Mouse (Mus musculus): ENCODE results near the gene Tuba4a.
"Not testable (repeated sequence)": the region's sequence is repeated elsewhere in the genome, so short reads cannot be mapped to it uniquely, and the experiment has no call there.

Gene Tuba4a

DNA sequence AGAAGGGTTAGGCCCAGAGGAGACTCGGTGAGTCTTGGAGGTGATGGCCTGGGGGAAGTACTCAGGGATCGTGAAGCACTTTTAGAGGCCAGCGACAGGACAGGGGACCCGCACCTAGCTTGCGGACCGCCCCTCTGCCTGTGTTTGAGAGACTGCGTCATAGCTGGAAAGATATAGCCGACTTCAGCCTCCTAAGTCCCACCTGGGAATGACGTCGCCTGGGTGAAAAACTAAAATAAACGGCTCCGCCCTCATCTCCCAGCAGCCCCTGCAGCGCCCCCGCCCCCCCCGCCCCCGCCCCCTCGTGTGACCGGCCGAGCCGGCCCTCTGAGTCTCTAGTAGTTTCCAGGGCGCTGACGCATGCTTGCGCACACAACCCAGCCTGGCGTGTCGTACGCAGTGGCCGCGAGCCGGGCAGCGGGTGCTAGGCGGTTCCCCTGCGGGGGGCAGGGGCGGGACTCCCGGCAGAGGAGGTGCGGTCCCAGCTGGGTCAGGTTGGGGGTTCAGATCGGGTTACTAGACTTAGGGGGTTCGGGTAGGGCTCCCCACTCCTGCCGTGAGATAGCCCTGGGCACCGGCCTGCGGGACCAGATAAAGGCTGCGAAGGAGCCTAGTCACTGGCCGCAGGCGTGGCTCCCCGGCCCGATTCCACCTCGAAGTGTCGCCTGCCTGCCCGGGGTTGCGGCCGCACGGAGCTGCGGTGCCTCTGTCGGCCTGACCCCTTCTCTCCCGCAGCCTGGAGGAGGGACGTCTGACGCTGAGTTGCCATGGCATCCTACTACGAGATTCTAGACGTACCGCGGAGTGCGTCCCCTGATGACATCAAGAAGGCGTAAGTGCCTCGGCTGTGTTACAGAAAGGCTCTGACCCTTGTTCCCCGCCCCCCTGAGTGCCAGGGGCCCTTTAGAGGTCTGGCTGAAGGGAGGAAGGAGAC is 16.7 kb upstream of the Tuba4a start, which contains the start of gene Dnajb2:
Gene Dnajb2 (plus strand): TSS at position 290 of the 934 bp plus-strand sequence.
- peak; percentile 69 for DNase-seq (ENCODE audit: low spot score)

DNA sequence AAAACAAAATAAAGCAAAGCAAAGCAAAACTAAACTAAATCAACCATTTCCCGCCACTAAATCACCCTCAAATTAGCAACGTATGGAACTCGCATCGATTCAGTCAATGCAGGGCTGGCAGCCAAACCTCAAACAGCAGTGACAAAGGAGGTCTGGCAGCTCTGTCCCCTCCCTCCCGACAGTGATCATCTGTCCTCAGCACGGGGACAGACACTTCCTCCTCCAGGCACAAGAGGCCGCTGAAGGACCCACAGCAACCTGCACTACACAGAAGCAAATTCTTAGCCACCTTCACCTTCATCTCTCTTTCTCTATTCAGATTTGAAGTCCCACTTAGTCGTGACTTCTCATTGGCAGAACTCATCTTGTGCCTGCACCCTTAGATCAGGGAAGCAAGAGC is 14.9 kb upstream of the Tuba4a start:
- peak; percentile 25 for DNase-seq (ENCODE audit: low spot score)

DNA sequence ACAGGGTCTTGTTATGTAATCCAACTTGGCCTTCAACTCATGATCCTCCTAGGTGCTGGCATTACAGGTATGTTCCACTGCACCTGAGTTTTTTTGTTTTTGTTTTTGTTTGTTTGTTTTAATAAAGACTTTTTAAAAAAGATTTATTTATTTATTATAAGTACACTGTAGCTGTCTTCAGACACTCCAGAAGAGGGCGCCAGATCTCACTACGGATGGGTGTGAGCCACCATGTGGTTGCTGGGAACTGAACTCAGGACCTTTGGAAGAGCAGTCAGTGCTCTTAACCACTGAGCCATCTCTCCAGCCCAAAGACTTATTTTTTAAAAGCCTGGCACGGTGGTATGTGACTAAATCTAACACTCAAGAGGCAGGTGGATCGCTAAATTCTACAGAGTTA is 12.8 kb upstream of the Tuba4a start:
- not testable (repeated sequence) for DNase-seq (ENCODE audit: low spot score)

DNA sequence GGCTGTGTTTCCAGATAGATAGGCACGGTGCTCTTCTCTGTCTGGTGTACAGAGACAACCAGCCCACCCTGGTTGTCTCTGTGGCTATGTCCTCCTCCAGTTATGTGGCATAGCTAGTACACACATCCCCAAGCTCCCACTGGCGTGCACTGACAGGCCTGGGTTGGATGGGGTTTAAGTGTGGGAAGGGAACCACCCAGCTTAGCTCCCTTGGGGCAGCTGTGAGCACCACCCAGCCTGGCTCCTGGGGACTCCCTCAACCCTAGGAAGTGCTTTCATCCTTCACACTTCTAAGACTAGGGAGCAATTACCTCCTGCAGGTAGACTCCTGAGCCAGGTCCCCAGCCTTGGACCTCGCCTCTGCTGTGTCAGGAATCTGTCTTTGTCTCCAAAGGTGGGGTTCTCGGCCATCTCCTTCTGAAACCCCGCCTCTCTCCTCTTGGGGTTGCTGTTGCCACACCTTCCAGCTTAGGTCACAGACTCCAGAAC is 12.0 kb upstream of the Tuba4a start, which contains the start of gene A630095N17Rik:
Gene A630095N17Rik (minus strand): TSS at position 439 of the 489 bp plus-strand sequence.
- DNase-seq (ENCODE audit: low spot score): no peak

DNA sequence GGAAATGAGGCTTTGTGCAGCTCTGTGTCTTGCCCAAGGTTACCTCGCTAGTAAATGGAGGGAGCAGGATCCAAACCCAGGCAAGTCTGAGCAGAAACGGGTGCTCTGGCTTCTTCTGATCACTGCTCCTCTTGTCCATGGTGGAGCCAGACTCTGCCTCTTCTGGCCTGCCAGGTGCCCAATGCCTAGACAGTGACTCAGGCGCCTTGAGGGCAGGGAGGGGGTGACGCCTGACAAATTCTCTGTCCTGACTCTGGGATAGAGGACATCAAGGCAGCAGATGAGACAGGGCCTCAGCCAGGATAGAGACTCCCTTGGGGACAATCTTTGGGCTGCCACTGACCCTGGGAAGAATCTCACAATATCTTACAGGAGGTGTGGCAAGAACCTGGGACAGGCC is 11.6 kb upstream of the Tuba4a start:
- no peak for DNase-seq (ENCODE audit: low spot score)

DNA sequence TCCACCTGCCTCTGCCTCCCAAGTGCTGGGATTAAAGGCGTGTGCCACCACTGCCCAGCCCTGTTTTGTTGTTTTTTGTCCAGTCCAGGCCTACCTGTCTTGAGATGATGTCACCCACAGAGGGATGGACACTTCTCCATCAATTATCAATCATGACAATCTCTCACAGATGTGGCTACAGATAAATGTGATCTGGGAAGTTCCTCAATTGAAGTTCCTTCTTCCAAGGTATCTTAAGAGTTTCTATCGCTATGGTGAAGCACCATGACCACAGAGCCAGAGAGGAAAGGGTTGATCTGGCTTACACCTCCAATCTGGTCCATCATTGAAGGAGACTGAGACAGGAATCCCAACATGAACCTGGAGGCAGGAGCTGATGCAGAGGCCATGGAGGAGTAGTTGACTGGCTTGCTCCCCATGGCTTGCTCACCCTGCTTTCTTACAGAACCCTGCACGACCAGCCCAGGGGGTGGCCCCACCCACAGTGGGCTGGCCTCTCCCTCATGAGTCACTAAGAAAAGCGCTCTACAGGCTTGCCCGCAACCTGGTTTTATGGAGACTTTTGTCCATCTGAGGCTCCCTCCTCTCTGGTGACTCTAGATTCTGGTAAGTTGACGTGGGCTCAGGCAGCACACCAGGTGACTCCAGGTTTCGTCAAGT is 10.8 kb upstream of the Tuba4a start:
- no peak for DNase-seq (ENCODE audit: low spot score)

DNA sequence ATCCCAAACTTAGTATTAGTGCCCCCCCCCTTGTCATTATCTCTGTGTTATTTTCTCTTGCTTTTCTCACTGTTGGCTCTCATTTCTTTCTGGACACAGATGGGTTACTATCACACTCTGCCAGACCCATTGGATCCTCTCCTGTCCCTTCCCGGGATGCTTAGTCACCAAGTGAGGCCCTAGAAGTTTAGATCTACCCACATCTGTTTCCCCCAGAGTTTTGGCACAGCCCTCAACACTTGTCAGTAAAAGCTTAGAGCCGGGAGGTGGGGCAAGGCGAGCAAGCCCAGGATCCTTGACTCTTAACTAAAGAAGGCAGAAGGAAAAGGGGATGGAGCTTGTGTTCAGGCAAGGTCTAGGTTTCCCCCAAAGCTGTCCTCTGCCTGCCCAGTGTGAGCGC is 9.5 kb upstream of the Tuba4a start:
- DNase-seq (ENCODE audit: low spot score): no peak

DNA sequence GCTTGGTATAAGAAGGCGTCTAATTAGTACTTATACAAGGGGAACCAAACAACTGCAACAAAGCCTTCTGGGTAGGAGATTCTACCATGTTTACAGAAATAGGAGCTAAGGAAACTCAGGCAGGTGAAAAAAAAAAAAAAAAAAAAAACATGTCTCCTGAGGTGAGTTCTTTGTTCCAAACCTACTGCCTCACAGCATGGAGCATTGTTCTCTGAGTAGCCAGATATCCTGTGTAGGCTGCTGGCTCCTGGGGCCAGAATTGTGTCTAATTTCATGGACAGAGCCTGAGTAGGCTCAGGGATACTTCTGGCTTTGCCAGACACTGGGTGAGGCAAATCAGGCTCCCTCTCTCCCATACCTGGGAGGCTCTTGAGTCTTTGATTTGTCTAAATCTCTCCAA is 8.0 kb upstream of the Tuba4a start:
- no peak for DNase-seq (ENCODE audit: low spot score)

DNA sequence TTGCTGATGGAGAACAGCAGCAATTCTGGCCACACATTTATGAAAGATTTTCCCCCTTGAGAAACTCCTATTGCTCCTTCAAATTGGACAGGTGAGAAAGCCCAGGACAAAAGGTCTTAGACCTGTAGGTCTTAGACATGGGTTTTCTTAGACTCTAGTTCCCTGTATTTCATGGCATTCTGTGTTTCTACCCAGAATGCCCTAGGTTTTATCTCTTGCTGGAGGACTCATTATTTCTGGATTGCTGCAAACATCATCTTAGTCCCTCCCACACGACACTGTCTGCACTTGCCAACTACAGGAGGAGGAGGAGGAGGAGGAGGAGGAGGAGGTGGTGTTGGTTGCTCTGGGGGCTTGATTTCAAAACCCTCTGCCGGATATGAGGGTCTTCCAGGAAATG is 6.5 kb upstream of the Tuba4a start:
- DNase-seq (ENCODE audit: low spot score): no peak

DNA sequence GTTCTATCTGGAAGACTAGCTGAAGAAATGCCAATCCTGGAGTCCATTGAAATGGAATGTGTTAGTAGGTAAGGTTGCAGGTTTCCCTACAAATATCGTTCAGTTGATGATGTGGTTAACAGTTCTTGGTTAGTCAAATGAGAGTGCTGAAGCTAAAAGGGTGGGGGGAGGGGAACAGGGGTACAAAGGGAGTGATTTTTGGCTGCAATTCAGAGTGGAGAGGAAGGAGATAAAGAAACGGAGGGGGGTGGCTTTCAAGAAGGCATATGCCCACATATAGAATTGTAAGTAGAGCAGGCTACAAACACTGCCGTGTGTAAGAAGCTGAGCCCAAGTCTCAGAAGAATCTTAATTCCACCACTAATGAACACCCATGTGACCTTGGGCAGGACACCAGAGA is 5.8 kb upstream of the Tuba4a start:
- no peak for DNase-seq (ENCODE audit: low spot score)

DNA sequence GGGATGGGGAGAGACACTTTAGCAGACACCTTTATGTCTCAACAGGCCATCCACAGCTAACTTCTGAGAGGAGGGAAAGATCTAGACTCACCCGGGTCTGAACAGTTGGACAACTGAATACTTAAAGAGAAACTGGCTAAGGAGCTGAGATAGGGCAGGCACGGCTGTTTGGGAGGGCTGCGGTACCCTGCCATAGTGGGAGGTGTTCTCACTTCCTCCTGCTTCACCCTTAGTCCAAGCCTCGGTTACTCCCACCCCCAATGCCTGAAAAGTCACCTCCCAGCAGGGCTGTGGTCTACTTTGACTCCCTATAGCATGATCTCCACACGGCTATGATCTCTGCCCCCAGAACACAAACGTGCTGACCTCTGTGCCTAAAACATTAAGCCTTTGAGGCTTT is 3.9 kb upstream of the Tuba4a start:
- DNase-seq (ENCODE audit: low spot score): no peak

DNA sequence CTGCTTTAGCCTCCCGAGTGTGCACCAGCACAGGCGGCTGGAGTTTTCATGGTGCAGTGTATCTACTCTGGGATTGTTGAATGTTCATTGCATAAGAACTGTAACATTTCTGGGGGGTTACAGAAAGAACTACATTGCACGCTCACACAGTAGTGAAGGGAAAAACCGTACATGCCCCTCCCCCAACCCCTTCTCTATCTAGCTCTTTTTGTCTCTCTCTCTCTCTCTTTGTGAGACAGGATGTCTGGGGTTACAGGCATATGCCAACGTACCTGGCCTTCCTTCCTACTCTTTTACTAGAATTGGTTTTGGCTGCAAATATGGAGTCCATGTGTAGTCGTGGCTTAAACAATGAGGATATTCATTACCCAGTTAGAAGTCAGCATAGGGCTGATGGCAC is 3.3 kb upstream of the Tuba4a start:
- DNase-seq (ENCODE audit: low spot score): no peak

DNA sequence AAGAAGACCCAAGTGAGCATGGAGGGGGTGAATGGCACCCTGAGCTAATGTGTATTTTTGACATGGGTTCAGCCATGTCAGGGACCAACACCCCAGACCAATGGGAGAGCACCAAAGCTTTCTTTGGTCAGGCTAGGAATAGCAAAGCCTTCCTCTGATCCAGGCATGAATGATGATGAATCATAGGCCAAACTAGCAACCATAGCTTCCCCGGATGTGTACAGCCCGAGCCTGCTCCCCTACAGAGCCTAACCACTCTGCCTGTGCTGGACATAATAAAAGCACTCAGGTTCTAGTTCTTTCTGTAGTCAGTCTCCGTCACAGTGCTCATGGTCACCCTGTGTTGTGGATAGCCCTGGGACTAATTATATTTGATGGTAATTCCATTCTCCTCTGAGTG is 1.9 kb upstream of the Tuba4a start:
- DNase-seq (ENCODE audit: low spot score): no peak

DNA sequence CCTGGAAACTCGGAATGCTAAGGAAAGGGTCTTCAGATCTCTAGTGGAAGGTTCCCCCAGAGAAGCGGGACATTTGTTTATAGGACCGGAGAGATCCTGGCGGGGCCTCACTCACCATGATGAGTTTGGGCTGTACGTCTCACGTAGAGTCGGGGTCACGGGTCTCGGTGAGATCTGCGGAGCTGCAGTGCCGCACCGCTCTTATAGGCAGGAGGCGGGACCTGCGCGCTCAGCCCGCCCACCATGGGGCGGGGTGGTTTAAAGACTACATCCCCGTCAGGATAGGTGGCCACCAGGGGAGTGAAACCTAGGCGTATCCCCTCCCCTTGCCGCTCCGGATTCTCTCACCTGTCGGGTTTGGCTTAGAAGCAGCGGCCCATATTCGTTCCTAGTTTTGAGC is 587 bp downstream of the Tuba4a start:
- peak; percentile 67 for DNase-seq (ENCODE audit: low spot score)

DNA sequence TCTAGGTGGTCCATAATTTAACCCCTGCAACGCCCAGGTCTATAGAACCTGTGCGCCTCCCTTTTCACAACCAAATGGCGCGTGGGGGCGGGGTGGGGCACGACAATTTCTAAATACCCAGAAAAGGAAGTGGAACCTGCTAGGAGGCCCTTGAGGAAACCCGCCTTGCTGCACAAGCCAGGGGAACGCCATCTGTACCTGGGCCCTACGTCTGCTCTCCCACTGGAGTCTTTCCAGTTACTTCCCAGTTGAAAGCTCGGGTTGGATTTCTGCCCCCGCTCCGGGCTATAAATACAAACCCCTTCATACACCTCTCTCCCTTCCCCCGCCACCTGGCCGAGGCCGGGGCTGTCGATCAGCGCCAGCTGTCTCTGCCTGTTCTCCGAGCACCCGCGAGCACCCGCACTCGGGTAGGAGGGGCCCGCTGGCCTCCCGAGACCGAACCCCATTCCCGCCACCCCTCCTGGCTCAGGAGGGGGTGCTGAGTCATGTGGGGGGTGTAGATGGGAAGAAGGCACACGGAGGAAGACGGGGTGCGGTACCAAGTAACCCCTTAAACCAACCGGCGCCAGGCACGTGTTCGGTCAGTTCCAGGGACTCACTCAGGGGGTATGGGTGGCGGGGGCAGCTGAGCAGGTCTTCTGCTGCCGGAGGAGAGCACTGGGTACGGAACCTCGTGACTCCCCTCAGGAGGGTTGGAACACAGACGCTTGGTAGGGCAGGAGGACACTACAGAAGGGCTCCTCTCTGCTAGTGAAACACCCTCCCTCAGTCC is 1.3 kb downstream of the Tuba4a start:
- DNase-seq (ENCODE audit: low spot score): peak; percentile 12

DNA sequence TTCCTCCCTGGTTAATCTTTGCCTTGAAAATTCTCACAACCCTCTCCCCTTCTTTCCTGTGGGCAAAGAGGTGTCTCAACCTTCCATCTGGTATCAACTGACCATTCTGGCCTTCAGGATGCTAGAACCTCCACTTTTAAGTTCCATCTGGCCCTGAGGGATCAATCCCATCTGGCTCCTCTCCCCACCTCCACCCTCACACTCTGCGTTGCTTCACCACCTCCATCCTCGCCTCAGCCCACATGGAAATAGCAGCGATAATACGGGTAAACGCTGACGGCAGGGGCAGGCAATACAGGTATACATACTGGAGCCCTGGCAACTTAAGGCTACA is 1.8 kb downstream of the Tuba4a start:
- no peak for DNase-seq (ENCODE audit: low spot score)

DNA sequence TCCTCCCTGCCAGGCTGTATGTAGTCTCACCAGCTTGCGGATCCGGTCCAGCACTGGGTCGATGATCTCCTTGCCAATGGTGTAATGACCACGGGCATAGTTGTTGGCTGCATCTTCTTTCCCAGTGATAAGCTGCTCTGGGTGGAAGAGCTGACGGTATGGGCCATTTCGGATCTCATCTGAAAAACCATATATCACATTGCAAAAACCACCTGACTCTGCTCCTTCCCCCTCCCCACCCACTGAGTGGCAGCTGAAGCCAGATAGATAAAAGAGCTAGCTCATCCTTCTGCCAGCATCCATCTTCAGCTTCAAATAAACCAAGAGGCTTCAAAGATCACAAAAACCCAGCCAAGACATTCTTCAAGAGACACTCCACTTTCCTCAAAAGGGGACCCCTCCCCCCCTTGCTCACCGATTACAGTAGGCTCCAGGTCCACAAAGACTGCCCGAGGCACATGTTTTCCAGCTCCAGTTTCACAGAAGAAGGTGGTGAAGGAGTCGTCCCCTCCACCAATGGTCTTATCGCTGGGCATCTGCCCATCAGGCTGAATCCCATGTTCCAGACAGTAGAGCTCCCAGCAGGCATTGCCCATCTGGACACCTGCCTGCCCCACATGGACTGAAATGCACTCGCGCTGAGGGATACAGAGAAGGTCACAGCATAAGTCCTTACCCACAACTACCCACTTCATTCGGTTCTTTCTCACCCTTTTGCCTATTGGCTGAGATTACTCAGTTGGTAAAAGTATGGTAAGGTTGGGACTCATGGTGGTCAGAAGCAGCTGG is 2.7 kb downstream of the Tuba4a start:
- no peak for DNase-seq (ENCODE audit: low spot score)

DNA sequence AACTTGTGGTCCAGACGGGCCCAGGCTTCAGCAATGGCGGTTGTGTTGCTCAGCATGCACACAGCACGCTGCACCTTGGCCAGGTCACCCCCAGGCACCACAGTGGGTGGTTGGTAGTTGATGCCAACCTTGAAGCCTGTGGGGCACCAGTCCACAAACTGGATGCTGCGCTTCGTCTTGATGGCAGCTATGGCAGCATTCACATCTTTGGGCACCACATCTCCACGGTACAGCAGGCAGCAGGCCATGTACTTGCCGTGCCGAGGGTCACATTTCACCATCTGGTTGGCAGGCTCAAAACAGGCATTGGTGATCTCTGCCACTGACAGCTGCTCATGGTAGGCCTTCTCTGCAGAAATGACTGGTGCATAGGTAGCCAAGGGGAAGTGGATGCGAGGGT is 3.9 kb downstream of the Tuba4a start:
- DNase-seq (ENCODE audit: low spot score): no peak

DNA sequence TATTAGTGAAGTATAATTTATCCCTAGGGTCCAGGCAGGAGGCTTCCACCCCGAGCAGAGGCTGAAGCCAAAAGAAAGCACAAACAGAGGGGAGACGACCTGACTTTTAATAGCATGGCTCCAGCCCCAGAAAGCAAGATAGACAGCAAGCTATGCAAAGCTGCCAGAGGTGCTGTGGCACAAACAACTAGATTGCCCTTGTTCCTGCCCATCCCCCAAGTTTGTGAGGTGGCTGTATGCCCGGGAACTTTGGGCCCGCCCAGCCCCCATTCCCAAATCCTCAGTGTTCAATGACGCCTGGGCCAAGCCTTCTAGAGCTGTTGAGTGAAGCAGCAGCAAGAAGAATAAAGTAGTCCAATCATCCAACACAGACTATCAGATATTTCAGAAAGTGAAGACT is 4.8 kb downstream of the Tuba4a start:
- DNase-seq (ENCODE audit: low spot score): no peak

DNA sequence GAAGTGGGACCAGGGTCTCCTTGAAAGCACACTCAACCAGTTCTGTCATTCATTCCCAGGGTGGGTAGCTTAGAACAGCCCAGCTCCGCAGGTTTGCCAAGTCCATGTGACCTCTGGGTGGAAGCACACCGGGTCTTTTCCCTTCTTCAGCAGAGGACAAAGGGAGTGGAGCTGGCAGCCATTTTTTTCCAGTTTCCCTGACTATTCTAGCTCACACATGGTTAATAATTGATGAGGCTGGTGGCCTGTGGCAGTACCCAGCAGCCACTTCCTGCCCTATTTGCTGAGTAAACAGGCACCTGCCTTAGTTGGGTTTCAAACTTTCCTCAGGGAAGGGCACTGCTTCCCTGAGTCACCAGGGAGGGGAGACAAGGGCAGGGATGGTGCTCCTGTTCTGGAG is 5.2 kb downstream of the Tuba4a start:
- no peak for DNase-seq (ENCODE audit: low spot score)

DNA sequence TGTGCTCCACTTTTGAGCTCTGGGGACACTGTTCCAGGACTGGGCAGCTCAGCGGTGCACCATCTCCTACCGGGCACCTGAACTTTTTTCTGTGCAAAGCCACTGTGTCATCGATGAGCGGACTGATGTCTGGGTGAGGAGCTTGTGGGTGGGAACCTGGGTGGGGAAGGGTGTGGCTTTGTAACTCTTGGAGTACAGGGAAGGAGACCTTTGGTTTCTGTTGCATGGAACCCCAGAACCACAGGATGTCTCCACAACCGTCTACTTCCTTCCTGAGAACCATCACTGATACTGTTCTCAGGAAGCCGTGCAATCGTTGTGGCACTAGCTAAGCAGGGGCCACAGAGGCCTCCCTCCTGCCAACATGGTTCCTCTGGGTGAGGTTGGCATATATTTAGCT is 6.6 kb downstream of the Tuba4a start:
- DNase-seq (ENCODE audit: low spot score): no peak

DNA sequence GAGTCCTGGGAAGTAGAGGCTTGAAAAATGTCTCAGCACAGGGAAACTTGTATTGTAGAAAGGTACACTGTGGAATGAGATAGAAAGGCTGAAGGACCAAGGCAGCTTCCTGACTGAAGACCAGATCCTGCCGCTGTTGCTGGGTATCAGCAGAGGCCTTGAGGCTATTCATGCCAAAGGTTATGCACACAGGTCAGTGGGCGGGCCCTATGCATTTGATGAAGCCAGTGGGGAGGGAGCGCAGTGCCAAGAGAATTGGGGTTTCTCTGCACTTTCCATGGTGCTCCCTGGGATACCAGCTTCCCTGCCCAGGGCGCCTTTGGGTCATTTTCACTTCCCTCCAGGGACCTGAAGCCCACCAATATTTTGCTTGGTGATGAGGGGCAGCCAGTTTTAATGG is 7.1 kb downstream of the Tuba4a start:
- DNase-seq (ENCODE audit: low spot score): no peak
